In the genomic region with DNA sequence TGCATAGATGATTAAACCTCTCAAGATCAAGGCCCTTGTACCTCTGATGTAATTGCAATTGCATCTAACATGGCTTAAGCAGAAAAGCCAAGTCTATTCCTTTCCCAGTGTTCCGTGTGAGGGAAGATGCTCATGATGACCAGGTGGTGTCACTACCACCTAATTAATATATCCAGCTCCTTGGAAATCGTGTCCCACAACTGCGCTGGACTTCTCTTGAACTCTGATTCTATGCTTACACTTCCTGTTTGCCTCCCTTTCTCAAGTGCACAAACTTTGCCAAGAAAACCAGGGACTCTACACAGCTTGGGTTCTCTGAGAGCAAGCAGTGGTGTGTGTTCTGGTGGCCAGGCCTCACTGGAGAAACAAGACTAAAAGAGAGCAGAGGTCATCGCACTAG, we compare ENCODE assay signal across 10 mouse cellular contexts. TPM values are rescaled to one million over a fixed set of nuclear protein-coding genes. Genes with fewer than 3 reads are reported as not detected.
DNase-seq lines count a peak whose midpoint lies in the region; ATAC-seq and TF ChIP-seq lines count a peak whose summit lies in the region.
"Had no signal": no experiment of that assay in that cellular context is flagged by ENCODE, and none has a peak within 500 bp of the region (broad histone marks: within the 10 kb centered on the region; RNA-seq: fewer than 3 reads in every experiment).

No protein-coding gene starts in this region.

- peak; percentile 7; the same call in 1 of the 2 replicates for TF ChIP-seq CTCF in lung, adult 2 months (IDR thresholded peaks at IDR 0.05; ENCODE audit: insufficient read depth, low read length)

- no peak overlapping the region for H3K4me3 ChIP-seq in midbrain, embryonic 14.5 days (replicated peaks; ENCODE audit: low read depth, low read length)
- no peak overlapping the region for H3K4me3 ChIP-seq in midbrain, embryonic 11.5 days (ENCODE audit: low read depth, low read length)
- H3K4me3 ChIP-seq in lung, adult 2 months (replicated peaks; ENCODE audit: extremely low read depth, low read depth, low read length), result no peak overlapping the region
- H3K4me3 ChIP-seq: embryonic facial prominence, embryonic 13.5 days; limb, embryonic 12.5 days had no signal

- H3K4me1 ChIP-seq in midbrain, embryonic 14.5 days (ENCODE audit: control insufficient read depth, insufficient read depth, low read length), result no peaks in the 10 kb centered on the region
- 0 out of 2 replicates have a peak, but pooled peaks cover 2% of the 10 kb centered on the region for H3K4me1 ChIP-seq in midbrain, embryonic 11.5 days (ENCODE audit: control insufficient read depth, insufficient read depth, low read length)
- peaks cover 4% of the 10 kb centered on the region for H3K4me1 ChIP-seq in lung, adult 2 months (ENCODE audit: control insufficient read depth, insufficient read depth, low read length)
- H3K4me1 ChIP-seq: embryonic facial prominence, embryonic 13.5 days; limb, embryonic 12.5 days had no signal

- DNase-seq in adrenal gland, adult 2 months, result peak; percentile 15
- DNase-seq in adrenal gland, postnatal 4 days (ENCODE audit: low spot score in 2 of 2), result no peak
- peak; percentile 81 for DNase-seq in midbrain, embryonic 14.5 days
- DNase-seq in midbrain, embryonic 11.5 days (ENCODE audit: low spot score, missing footprints), result no peak
- peak; percentile 16 for DNase-seq in fibroblast of lung, adult 2 months (ENCODE audit: low read depth)
- peak; percentile 8 for DNase-seq in lung, adult 2 months
- no peak for DNase-seq in B cell, adult 2 months
- no peak for DNase-seq in gastrocnemius, postnatal 10 days

- ATAC-seq in midbrain, embryonic 14.5 days (ENCODE audit: low FRiP score, low TSS enrichment), result no peak
- no peak for ATAC-seq in midbrain, embryonic 11.5 days (ENCODE audit: low FRiP score)

- 33% methylated on average over 4 of the region's 4 CpGs for WGBS in midbrain, embryonic 14.5 days
- WGBS in midbrain, embryonic 11.5 days, result 33% methylated on average over 4 of the region's 4 CpGs
- 23% methylated on average over 4 of the region's 4 CpGs for WGBS in lung, adult 2 months

- H3K27ac ChIP-seq in midbrain, embryonic 14.5 days (replicated peaks; ENCODE audit: low read depth, low read length), result no peak overlapping the region
- no peak overlapping the region for H3K27ac ChIP-seq in midbrain, embryonic 11.5 days (ENCODE audit: low read depth, low read length)
- H3K27ac ChIP-seq: embryonic facial prominence, embryonic 13.5 days; limb, embryonic 12.5 days had no signal

- H3K9me3 ChIP-seq in midbrain, embryonic 14.5 days (ENCODE audit: control insufficient read depth, low read length), result no peaks in the 10 kb centered on the region
- no peaks in the 10 kb centered on the region for H3K9me3 ChIP-seq in midbrain, embryonic 11.5 days (ENCODE audit: control insufficient read depth, low read length)

- no peak overlapping the region for H3K9ac ChIP-seq in midbrain, embryonic 14.5 days (replicated peaks; ENCODE audit: low read length)
- H3K9ac ChIP-seq in midbrain, embryonic 11.5 days (ENCODE audit: low read length), result no peak overlapping the region
- H3K9ac ChIP-seq: embryonic facial prominence, embryonic 13.5 days; limb, embryonic 12.5 days had no signal

- H3K4me2 ChIP-seq in midbrain, embryonic 14.5 days (ENCODE audit: low read length), result no peak overlapping the region
- no peak overlapping the region for H3K4me2 ChIP-seq in midbrain, embryonic 11.5 days
- H3K4me2 ChIP-seq: embryonic facial prominence, embryonic 13.5 days; limb, embryonic 12.5 days had no signal

- TF ChIP-seq POLR2A in lung, adult 2 months (IDR thresholded peaks at IDR 0.05; ENCODE audit: borderline replicate concordance, extremely low read depth, low read depth, low read length), result no peak

- no peaks in the 10 kb centered on the region for H3K27me3 ChIP-seq in midbrain, embryonic 14.5 days (ENCODE audit: control insufficient read depth, insufficient read depth, low read length)
- no peaks in the 10 kb centered on the region for H3K27me3 ChIP-seq in midbrain, embryonic 11.5 days (ENCODE audit: control insufficient read depth, insufficient read depth, low read length)
- H3K27me3 ChIP-seq: embryonic facial prominence, embryonic 13.5 days; limb, embryonic 12.5 days had no signal

- no peaks in the 10 kb centered on the region for H3K36me3 ChIP-seq in midbrain, embryonic 14.5 days (ENCODE audit: control insufficient read depth, insufficient read depth, low read length)
- no peaks in the 10 kb centered on the region for H3K36me3 ChIP-seq in midbrain, embryonic 11.5 days (ENCODE audit: control insufficient read depth, insufficient read depth, low read length)
- H3K36me3 ChIP-seq: embryonic facial prominence, embryonic 13.5 days; limb, embryonic 12.5 days had no signal

RNA-seq across cellular contexts. Expression of a gene that starts 58.0 kb away (rescaled TPM):
- total RNA-seq in adrenal gland, adult 2 months (2021), result 1 to 10 TPM in 1 of 2 experiments, under 1 TPM in 1; 0.89 to 1.5 TPM
- 0.59 and 0.64 TPM in 2 replicates for polyA plus RNA-seq in adrenal gland, adult 2 months (2012; rRNA removed)
- 1 to 10 TPM in 1 of 2 experiments, under 1 TPM in 1; 0.90 to 5.9 TPM for total RNA-seq in adrenal gland, postnatal 4 days (2021)
- polyA plus RNA-seq in midbrain, embryonic 14.5 days (2014; fragmentation: Nextera tagmentation; extraction: Ambion mirVana), result 19.8 and 21.7 TPM in 2 replicates
- polyA plus RNA-seq in midbrain, embryonic 11.5 days (2014; fragmentation: Nextera tagmentation; extraction: Ambion mirVana), result 0.44 and 1.3 TPM in 2 replicates
- 8.1 and 11.4 TPM in 2 replicates for polyA plus RNA-seq in lung, adult 2 months (2012; rRNA removed)
- total RNA-seq in gastrocnemius, postnatal 10 days (2021), result under 1 TPM; 0.80 to 0.81 TPM

Comparison
In these comparisons a context has a peak if more than half of its experiments do, and no peak if none do; other contexts are left out.
1. DNase-seq: peak in adrenal gland, adult 2 months (single experiment), midbrain, embryonic 14.5 days (single experiment), fibroblast of lung, adult 2 months (single experiment) and lung, adult 2 months (single experiment); none in adrenal gland, postnatal 4 days (0 of 2), midbrain, embryonic 11.5 days (single experiment), B cell, adult 2 months (0 of 2) and gastrocnemius, postnatal 10 days (single experiment).